Mouse (Mus musculus) heart, embryonic 16.5 days (tissue): ENCODE measurements around the gene Gm1604a. TPM values are rescaled to one million over a fixed set of nuclear protein-coding genes. Genes with fewer than 3 reads are reported as not detected.
"Not testable (repeated sequence)": the region's sequence is repeated elsewhere in the genome, so short reads cannot be mapped to it uniquely, and the experiment has no call there.

Source experiments
- ATAC-seq: fragments of 200-750 bp; cut with Nextera tagmentation; replicated peaks from 2 replicates; pipeline ENCODE4 v1.8.0; 2017; ENCODE audit warnings: moderate number of reproducible peaks; ENCODE audit not compliant: insufficient read depth, low FRiP score; ENCODE audit errors: extremely low read depth
- H3K27ac ChIP-seq: fragments of 300-500 bp; sonication (generic); 2 replicates; pipeline ENCODE4 v1.5.1; 2014; ENCODE audit warnings: mild to moderate bottlenecking, low read length, control low read depth, moderate library complexity
- H3K27me3 ChIP-seq: fragments of 300-500 bp; sonication (generic); 2 replicates; pipeline ENCODE4 v1.6.1; 2014; ENCODE audit warnings: low read length, mixed read lengths; ENCODE audit not compliant: control insufficient read depth, insufficient read depth
- H3K36me3 ChIP-seq: fragments of 300-500 bp; sonication (generic); 2 replicates; pipeline ENCODE4 v1.6.1; 2014; ENCODE audit not compliant: control insufficient read depth, insufficient read depth
- H3K4me1 ChIP-seq: fragments of 300-500 bp; sonication (generic); 2 replicates; pipeline ENCODE4 v1.6.1; 2014; ENCODE audit warnings: low read length, mixed read lengths; ENCODE audit not compliant: control insufficient read depth, insufficient read depth
- H3K4me2 ChIP-seq: fragments of 300-500 bp; sonication (generic); 2 replicates; pipeline ENCODE4 v1.6.1; 2014; ENCODE audit warnings: low read depth, mild to moderate bottlenecking, control low read depth, low read length
- H3K4me3 ChIP-seq: fragments of 300-500 bp; sonication (generic); 2 replicates; pipeline ENCODE4 v1.5.1; 2014; ENCODE audit warnings: mild to moderate bottlenecking, control low read depth, low read length
- H3K9ac ChIP-seq: fragments of 300-500 bp; sonication (generic); 2 replicates; pipeline ENCODE4 v1.6.1; 2014; ENCODE audit warnings: low read length, control low read depth
- H3K9me3 ChIP-seq: fragments of 300-500 bp; sonication (generic); replicated peaks from 2 replicates; pipeline ENCODE4 v1.6.1; 2016; ENCODE audit warnings: low read length; ENCODE audit not compliant: control insufficient read depth
- WGBS: fragments of 180-500 bp; shearing (Covaris S2); extraction: QIAGEN DNeasy Blood & Tissue Kit; methylation state at CpG from one replicate; pipeline ENCODE4 v1.1.7; 2014; 5-methylcytosine and 5-hydroxymethylcytosine counted together
- polyA plus RNA-seq: library from polyadenylated mRNA; unstranded; fragments of >200 nt; fragmentation: Nextera tagmentation; extraction: Ambion mirVana; gene quantifications from 2 replicates; pipeline ENCODE4 v1.2.1, GENCODE M21; 2015

The Gm1604a gene
- polyA plus RNA-seq: 0.29 TPM in 1 of 2 replicates, not detected in the other

GRCm38 (mm10) chr17:7025257-7025656 is at the start of gene Gm1604a:
Gene Gm1604a (plus strand): TSS chr17:7025568.
- H3K36me3 ChIP-seq, H3K4me1 ChIP-seq, H3K27ac ChIP-seq, H3K4me3 ChIP-seq, H3K27me3 ChIP-seq, ATAC-seq, H3K9me3 ChIP-seq, H3K4me2 ChIP-seq, H3K9ac ChIP-seq: not testable (repeated sequence)
- 18% methylated on average over 3 of the region's 14 CpGs for WGBS

GRCm38 (mm10) chr17:6978287-6979248 is 46.8 kb upstream of the Gm1604a start, which contains the start of gene Gm49721:
Gene Gm49721 (plus strand): TSS chr17:6978904.
- not testable (repeated sequence) for H3K9me3 ChIP-seq, H3K36me3 ChIP-seq, H3K4me1 ChIP-seq, H3K27me3 ChIP-seq
- H3K27ac ChIP-seq: peak within 1 kb of the TSS; percentile 66; the same call in 1 of the 2 replicates
- ATAC-seq: peak; percentile 99
- H3K4me3 ChIP-seq: peak within 1 kb of the TSS; percentile 67
- H3K4me2 ChIP-seq: peak within 1 kb of the TSS; percentile 61
- WGBS: 2% methylated on average over 45 of the region's 68 CpGs
- peak within 1 kb of the TSS; percentile 80 for H3K9ac ChIP-seq

- H3K9me3 ChIP-seq, H3K27ac ChIP-seq, ATAC-seq, H3K36me3 ChIP-seq, H3K27me3 ChIP-seq, H3K4me1 ChIP-seq: not testable (repeated sequence)
- WGBS: 18% methylated on average over 5 of the region's 5 CpGs
- Histone ChIP-seq H3K4me3 (peak overlapping the region; percentile 67), H3K4me2 (peak overlapping the region; percentile 58), H3K9ac (peak overlapping the region; percentile 80)
Measured at GRCm38 (mm10) chr17:6979380-6979779, 46.0 kb upstream of the Gm1604a start.

GRCm38 (mm10) chr17:6980144-6980543 is 45.2 kb upstream of the Gm1604a start:
- ATAC-seq, H3K9me3 ChIP-seq, H3K27ac ChIP-seq, H3K4me3 ChIP-seq, H3K27me3 ChIP-seq, H3K4me2 ChIP-seq, H3K36me3 ChIP-seq, H3K4me1 ChIP-seq, H3K9ac ChIP-seq: not testable (repeated sequence)
- 94% methylated on average over 5 of the region's 8 CpGs for WGBS

GRCm38 (mm10) chr17:6986118-6986517 is 39.2 kb upstream of the Gm1604a start:
- not testable (repeated sequence) for H3K9ac ChIP-seq, H3K27me3 ChIP-seq, H3K4me2 ChIP-seq, H3K4me3 ChIP-seq, H3K27ac ChIP-seq, H3K9me3 ChIP-seq, H3K36me3 ChIP-seq, ATAC-seq, H3K4me1 ChIP-seq
- WGBS: 94% methylated on average over 1 of the region's 1 CpGs

GRCm38 (mm10) chr17:6995504-6995903 is 29.9 kb upstream of the Gm1604a start:
- H3K36me3 ChIP-seq, H3K4me2 ChIP-seq, H3K9ac ChIP-seq, H3K9me3 ChIP-seq, H3K27ac ChIP-seq, H3K4me1 ChIP-seq, H3K27me3 ChIP-seq, H3K4me3 ChIP-seq, ATAC-seq: not testable (repeated sequence)
- no CpG with 5 or more reads among the region's 6 CpGs for WGBS

GRCm38 (mm10) chr17:6996826-6997225 is 28.5 kb upstream of the Gm1604a start:
- 81% methylated on average over 8 of the region's 8 CpGs for WGBS
- not testable (repeated sequence) for H3K4me2 ChIP-seq, ATAC-seq, H3K27ac ChIP-seq, H3K36me3 ChIP-seq, H3K4me1 ChIP-seq, H3K9me3 ChIP-seq, H3K27me3 ChIP-seq, H3K4me3 ChIP-seq, H3K9ac ChIP-seq

- not testable (repeated sequence) for H3K27ac ChIP-seq, ATAC-seq, H3K36me3 ChIP-seq, H3K4me2 ChIP-seq, H3K9me3 ChIP-seq, H3K9ac ChIP-seq, H3K27me3 ChIP-seq, H3K4me1 ChIP-seq, H3K4me3 ChIP-seq
- 60% methylated on average over 1 of the region's 7 CpGs for WGBS
Measured at GRCm38 (mm10) chr17:6997778-6998490, 27.4 kb upstream of the Gm1604a start.
